Mouse (Mus musculus) intestine, embryonic 14.5 days (tissue): ENCODE measurements around the gene Odf3l2. TPM values are rescaled to one million over a fixed set of nuclear protein-coding genes. Genes with fewer than 3 reads are reported as not detected.

Source experiments
- ATAC-seq: fragments of 200-750 bp; cut with Nextera tagmentation; replicated peaks from 2 replicates; pipeline ENCODE4 v1.8.0; 2017; ENCODE audit warnings: low read depth, moderate number of reproducible peaks, moderate TSS enrichment, moderate library complexity; ENCODE audit not compliant: low FRiP score, low TSS enrichment
- DNase-seq: peaks from one replicate; pipeline ENCODE4 v3.0.0-alpha.2; 2018; ENCODE audit warnings: low spot score
- H3K27ac ChIP-seq: fragments of 300-500 bp; sonication (generic); 2 replicates; pipeline ENCODE4 v1.5.1; 2014; ENCODE audit warnings: low read depth, mild to moderate bottlenecking, control low read depth
- H3K27me3 ChIP-seq: fragments of 300-500 bp; sonication (generic); replicated peaks from 2 replicates; pipeline ENCODE4 v1.6.1; 2014; ENCODE audit warnings: low read length, control low read depth; ENCODE audit not compliant: control insufficient read depth, insufficient read depth
- H3K36me3 ChIP-seq: fragments of 300-500 bp; sonication (generic); 2 replicates; pipeline ENCODE4 v1.6.1; 2014; ENCODE audit warnings: low read length, control low read depth; ENCODE audit not compliant: control insufficient read depth, insufficient read depth
- H3K4me1 ChIP-seq: fragments of 300-500 bp; sonication (generic); replicated peaks from 2 replicates; pipeline ENCODE4 v1.6.1; 2014; ENCODE audit warnings: low read length, control low read depth, mixed read lengths; ENCODE audit not compliant: control insufficient read depth, insufficient read depth
- H3K4me2 ChIP-seq: fragments of 300-500 bp; sonication (generic); 2 replicates; pipeline ENCODE4 v1.6.1; 2014; ENCODE audit warnings: low read length
- H3K4me3 ChIP-seq: fragments of 300-500 bp; sonication (generic); 2 replicates; pipeline ENCODE4 v1.5.1; 2014; ENCODE audit warnings: low read depth, low read length, control low read depth, mixed read lengths
- H3K9ac ChIP-seq: fragments of 300-500 bp; sonication (generic); 2 replicates; pipeline ENCODE4 v1.6.1; 2014; ENCODE audit warnings: mild to moderate bottlenecking, low read length
- H3K9me3 ChIP-seq: fragments of 300-500 bp; sonication (generic); 2 replicates; pipeline ENCODE4 v1.6.1; 2016; ENCODE audit warnings: low read length, control low read depth; ENCODE audit not compliant: control insufficient read depth
- WGBS: fragments of 180-500 bp; shearing (Covaris S2); extraction: QIAGEN DNeasy Blood & Tissue Kit; methylation state at CpG from one replicate; pipeline ENCODE4 v1.1.7; 2014; 5-methylcytosine and 5-hydroxymethylcytosine counted together
- polyA plus RNA-seq: library from polyadenylated mRNA; unstranded; fragments of >200 nt; fragmentation: Nextera tagmentation; extraction: Ambion mirVana; gene quantifications from 2 replicates; pipeline ENCODE4 v1.2.1, GENCODE M21; 2014

Gene Odf3l2
- not detected in 2 replicates for polyA plus RNA-seq

GRCm38 (mm10) chr10:79645711-79646110 lies at the start of gene Odf3l2:
Gene Odf3l2, minus strand, starts transcription at chr10:79645738.
- H3K27me3 ChIP-seq, result no peaks in the 10 kb centered on the region
- ATAC-seq (no peak), DNase-seq (no peak)
- no peak within 1 kb of the TSS for H3K27ac ChIP-seq
- no peaks in the 10 kb centered on the region for H3K4me1 ChIP-seq
- no peak within 1 kb of the TSS for H3K4me3 ChIP-seq
- H3K4me2 ChIP-seq, result no peak within 1 kb of the TSS
- H3K9me3 ChIP-seq, result no peaks in the 10 kb centered on the region
- H3K36me3 ChIP-seq, result no peaks in the 10 kb centered on the region
- H3K9ac ChIP-seq, result 0 out of 2 replicates have a peak within 1 kb of the TSS, but pooled peaks have one; percentile 13
- WGBS, result 68% methylated on average over 8 of the region's 8 CpGs

- H3K27ac ChIP-seq, result no peak overlapping the region
- H3K4me2 ChIP-seq, result no peak overlapping the region
- H3K4me1 ChIP-seq, result peaks cover 7% of the 10 kb centered on the region
- no peaks in the 10 kb centered on the region for H3K9me3 ChIP-seq
- H3K4me3 ChIP-seq, result no peak overlapping the region
- H3K9ac ChIP-seq, result no peak overlapping the region
- 0 out of 2 replicates have a peak, but pooled peaks cover under 1% of the 10 kb centered on the region for H3K36me3 ChIP-seq
- DNase-seq (no peak), ATAC-seq (no peak)
- no peaks in the 10 kb centered on the region for H3K27me3 ChIP-seq
- WGBS, result 84% methylated on average over 6 of the region's 6 CpGs
Observed at GRCm38 (mm10) chr10:79694379-79694655, 48.8 kb upstream of the Odf3l2 start.

DNA sequence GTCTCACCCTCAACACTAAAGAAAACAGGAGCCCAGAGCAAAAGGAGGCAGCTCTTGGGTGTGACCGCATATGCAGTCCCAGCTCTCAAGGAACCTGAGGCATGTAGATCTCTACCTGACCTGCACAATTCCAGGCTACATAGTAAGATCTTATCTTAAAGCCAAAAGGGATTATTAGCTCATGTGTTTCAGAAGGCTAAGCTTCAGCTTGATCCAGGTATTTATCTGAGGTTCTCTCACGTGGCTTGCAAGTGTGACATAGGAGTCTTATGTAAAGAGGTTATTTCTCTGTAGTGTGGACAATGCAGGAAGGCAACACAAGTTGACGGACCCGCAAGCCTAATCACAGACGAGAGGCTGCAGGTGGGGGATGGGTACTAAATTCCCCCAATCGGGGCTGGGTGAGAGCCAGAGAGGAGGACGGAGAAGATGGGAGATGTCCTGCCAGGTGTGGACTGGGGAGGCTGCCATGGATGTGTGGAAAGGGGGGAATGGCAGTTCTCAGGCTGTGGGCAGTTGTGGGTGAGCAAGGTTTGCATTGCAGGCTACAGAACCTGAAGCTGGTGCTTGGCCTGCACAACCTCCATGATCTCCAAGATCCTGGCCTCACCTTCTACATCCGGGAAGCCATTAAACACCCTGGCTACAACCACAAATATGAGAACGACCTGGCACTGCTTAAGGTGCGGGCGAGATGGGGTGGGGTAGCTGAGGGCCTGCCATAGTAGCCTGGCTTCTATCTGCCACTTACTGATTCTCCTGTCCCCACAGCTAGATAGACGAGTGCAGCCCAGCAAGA lies 48.2 kb upstream of the Odf3l2 start:
- Histone ChIP-seq H3K4me1 (peaks cover 7% of the 10 kb centered on the region), H3K9me3 (no peaks in the 10 kb centered on the region), H3K27me3 (no peaks in the 10 kb centered on the region), H3K9ac (no peak overlapping the region), H3K4me3 (no peak overlapping the region), H3K27ac (no peak overlapping the region), H3K4me2 (no peak overlapping the region), H3K36me3 (peaks cover 6% of the 10 kb centered on the region)
- 77% methylated on average over 12 of the region's 12 CpGs for WGBS
- no peak for DNase-seq
- no peak for ATAC-seq

DNA sequence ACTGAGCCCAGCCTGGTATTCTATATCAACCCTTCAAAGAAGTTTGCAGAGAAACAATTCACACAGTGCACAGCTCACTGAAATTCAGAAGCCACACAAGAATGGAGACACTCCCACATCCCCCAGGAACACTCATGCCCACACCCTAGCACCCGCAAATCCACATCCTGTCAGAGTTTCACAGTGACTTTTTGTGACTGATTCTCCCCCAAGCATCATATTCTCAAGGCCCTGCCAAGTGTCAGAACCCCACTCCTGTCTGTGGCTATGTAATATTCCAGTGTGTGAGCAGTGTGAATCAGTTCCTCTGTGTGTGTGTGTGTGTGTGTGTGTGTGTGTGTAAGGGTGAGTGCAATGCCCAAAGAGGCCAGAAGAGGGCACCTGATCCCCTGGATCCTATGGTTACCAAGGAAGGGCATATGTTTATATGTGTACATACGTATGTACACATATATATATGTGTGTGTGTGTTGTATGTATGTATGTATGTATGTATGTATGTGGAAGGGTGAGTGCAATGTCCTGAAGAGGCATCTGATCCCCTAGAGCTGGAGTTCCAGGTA lies 46.5 kb upstream of the Odf3l2 start:
- H3K9me3 ChIP-seq, result no peaks in the 10 kb centered on the region
- ATAC-seq, result no peak
- no peak for DNase-seq
- no peak overlapping the region for H3K9ac ChIP-seq
- no peak overlapping the region for H3K27ac ChIP-seq
- no peak overlapping the region for H3K4me3 ChIP-seq
- H3K36me3 ChIP-seq, result peaks cover 23% of the 10 kb centered on the region
- no peak overlapping the region for H3K4me2 ChIP-seq
- H3K27me3 ChIP-seq, result no peaks in the 10 kb centered on the region
- peaks cover 4% of the 10 kb centered on the region; the same call in 1 of the 2 replicates for H3K4me1 ChIP-seq
- WGBS, result 97% methylated on average over 2 of the region's 2 CpGs

DNA sequence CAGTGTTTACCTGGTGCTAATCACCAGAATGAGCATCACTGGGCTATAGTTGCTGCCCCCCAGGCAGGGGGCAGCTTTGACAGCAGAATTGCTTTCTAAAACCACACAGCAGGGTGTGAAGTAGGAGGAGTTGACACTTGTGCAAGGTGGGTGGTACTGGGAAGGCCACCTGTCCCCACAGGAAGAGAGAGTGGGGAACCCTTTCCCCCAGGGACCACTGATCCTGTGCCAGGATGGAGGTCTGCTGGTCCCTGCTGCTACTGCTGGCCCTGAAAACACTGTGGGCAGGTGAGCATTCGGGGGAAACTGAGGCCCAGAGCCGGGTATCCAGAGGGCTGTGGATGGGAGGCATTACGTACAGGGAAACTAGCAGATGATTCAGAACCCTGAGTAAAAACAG lies 43.6 kb upstream of the Odf3l2 start:
- no peak overlapping the region for H3K4me2 ChIP-seq
- WGBS, result 89% methylated on average over 3 of the region's 3 CpGs
- no peak for ATAC-seq
- H3K4me1 ChIP-seq, result no peaks in the 10 kb centered on the region
- H3K36me3 ChIP-seq, result peaks cover 51% of the 10 kb centered on the region
- no peaks in the 10 kb centered on the region for H3K27me3 ChIP-seq
- no peak overlapping the region for H3K27ac ChIP-seq
- no peak overlapping the region for H3K9ac ChIP-seq
- no peaks in the 10 kb centered on the region for H3K9me3 ChIP-seq
- DNase-seq, result no peak
- H3K4me3 ChIP-seq, result no peak overlapping the region

- Histone ChIP-seq H3K27me3 (no peaks in the 10 kb centered on the region), H3K9ac (no peak within 1 kb of the TSS), H3K27ac (no peak within 1 kb of the TSS), H3K4me3 (no peak within 1 kb of the TSS), H3K4me1 (peaks cover 2% of the 10 kb centered on the region), H3K36me3 (peaks cover 51% of the 10 kb centered on the region), H3K9me3 (no peaks in the 10 kb centered on the region), H3K4me2 (no peak within 1 kb of the TSS)
- ATAC-seq (no peak), DNase-seq (no peak)
- 84% methylated on average over 4 of the region's 4 CpGs for WGBS
Observed at GRCm38 (mm10) chr10:79688720-79689119, 43.2 kb upstream of the Odf3l2 start, which contains the start of gene Gzmm. Gene Gzmm, plus strand, starts transcription at chr10:79689020.

DNA sequence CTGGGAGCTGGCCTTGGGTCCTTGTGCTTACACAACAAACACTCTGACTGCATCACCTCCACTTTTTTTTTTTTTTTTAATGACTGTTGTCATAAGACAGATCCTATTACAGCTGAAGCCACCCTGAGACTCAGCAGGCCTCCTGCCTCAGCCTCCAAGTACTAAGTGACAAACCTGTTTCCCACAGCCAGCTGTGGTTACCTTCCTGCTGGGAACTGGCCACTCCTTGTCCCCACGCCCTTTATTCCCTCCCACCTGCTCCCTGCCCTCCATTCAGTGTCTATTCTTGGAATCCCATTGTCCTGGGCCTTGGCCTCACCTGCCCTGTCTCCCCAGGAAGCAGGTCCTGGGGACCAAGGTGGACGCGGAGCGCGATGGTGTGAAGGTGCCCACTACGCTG lies 42.0 kb upstream of the Odf3l2 start:
- Histone ChIP-seq H3K36me3 (peaks cover 51% of the 10 kb centered on the region), H3K4me2 (no peak overlapping the region)
- 94% methylated on average over 6 of the region's 6 CpGs for WGBS

DNA sequence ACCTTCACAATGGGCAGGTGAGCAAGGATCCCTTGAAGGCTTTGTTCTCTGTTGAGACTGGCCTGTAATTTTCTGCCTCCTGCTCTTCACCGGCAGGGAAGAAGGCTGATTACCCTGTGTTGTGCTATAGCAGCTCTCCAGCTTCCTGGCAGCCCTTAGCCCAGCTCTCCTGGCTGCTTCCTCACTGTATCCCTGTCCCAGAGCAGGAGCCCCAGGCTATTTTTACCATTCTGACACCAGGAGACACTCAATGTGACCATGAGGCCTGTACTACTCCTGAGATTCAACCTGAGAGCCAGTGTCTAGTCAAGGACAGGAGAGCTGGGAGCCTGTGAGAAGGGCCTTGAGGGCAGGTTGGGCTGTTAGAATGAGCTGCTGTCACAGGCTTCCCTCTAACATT lies 41.2 kb upstream of the Odf3l2 start:
- H3K27ac ChIP-seq, result no peak overlapping the region
- no peaks in the 10 kb centered on the region for H3K27me3 ChIP-seq
- no peaks in the 10 kb centered on the region for H3K9me3 ChIP-seq
- H3K36me3 ChIP-seq, result peaks cover 51% of the 10 kb centered on the region
- no peak overlapping the region for H3K4me3 ChIP-seq
- 91% methylated on average over 1 of the region's 1 CpGs for WGBS
- DNase-seq (no peak), ATAC-seq (no peak)
- H3K4me2 ChIP-seq, result no peak overlapping the region
- H3K4me1 ChIP-seq, result peaks cover 9% of the 10 kb centered on the region
- no peak overlapping the region for H3K9ac ChIP-seq

More for the DNA sequence above, 42.0 kb upstream of the Odf3l2 start:
- no peak for DNase-seq
- Histone ChIP-seq H3K9ac (no peak overlapping the region), H3K27ac (no peak overlapping the region), H3K9me3 (no peaks in the 10 kb centered on the region), H3K27me3 (no peaks in the 10 kb centered on the region), H3K4me3 (no peak overlapping the region), H3K4me1 (peaks cover 9% of the 10 kb centered on the region)
- ATAC-seq, result no peak

DNA sequence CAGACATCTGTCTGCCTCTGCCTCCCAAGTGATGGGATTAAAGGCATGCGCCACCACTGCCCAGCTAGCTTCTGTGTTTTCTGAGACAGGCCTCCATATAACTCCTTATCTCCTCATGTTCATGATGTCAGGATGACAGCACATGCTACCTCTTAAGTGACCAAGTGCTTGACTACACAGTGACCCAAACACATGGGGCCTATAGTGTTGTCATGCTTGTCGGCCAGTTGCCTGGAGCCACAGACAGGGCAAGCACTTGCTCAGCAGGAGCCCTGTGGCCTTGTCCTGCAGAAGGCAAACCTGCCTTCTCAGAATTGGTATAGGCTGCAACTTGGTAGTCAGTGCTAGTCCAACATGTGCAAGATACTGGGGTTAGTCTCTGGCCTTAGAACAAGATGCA lies 40.7 kb upstream of the Odf3l2 start:
- Histone ChIP-seq H3K4me2 (no peak overlapping the region), H3K9me3 (no peaks in the 10 kb centered on the region), H3K9ac (no peak overlapping the region), H3K27ac (no peak overlapping the region), H3K4me1 (peaks cover 9% of the 10 kb centered on the region), H3K36me3 (peaks cover 51% of the 10 kb centered on the region), H3K27me3 (no peaks in the 10 kb centered on the region), H3K4me3 (no peak overlapping the region)
- WGBS, result 86% methylated on average over 2 of the region's 2 CpGs
- ATAC-seq (no peak), DNase-seq (no peak)
